Mouse (Mus musculus): ENCODE data around the gene Vps53. TPM values are rescaled to one million over a fixed set of nuclear protein-coding genes. Genes with fewer than 3 reads are reported as not detected.
"Not testable (repeated sequence)": the region's sequence is repeated elsewhere in the genome, so short reads cannot be mapped to it uniquely, and the experiment has no call there.

Gene Vps53
- total and polyA plus RNA-seq, 3 experiments: 16.4 to 25.1 (median 24.3) TPM

GRCm38 (mm10) chr11:76216049-76216540 lies 36.6 kb upstream of the Vps53 start:
- no peaks in the 10 kb centered on the region; the same call in none of the 2 replicates for H3K4me1 ChIP-seq (ENCODE audit: control insufficient read depth, insufficient read depth, low read length)
- no peak for DNase-seq
- intact Hi-C loops (cut with DNase I): loop anchor here (2.0 to 5.0 kb wide), 2 partner anchors 13 to 134 kb away; no protein-coding TSS in a partner anchor
- 97% methylated on average over 5 of the region's 5 CpGs for WGBS
- no peaks in the 10 kb centered on the region for H3K36me3 ChIP-seq (ENCODE audit: control insufficient read depth, insufficient read depth, low read length)
- H3K4me3 ChIP-seq: no peak overlapping the region
- no peak overlapping the region for H3K9ac ChIP-seq (ENCODE audit: low read depth, low read length)
- H3K27me3 ChIP-seq (ENCODE audit: control insufficient read depth, insufficient read depth, low read length): no peaks in the 10 kb centered on the region
- no peak for TF ChIP-seq POLR2A (IDR thresholded peaks at IDR 0.05; ENCODE audit: insufficient read depth, low read depth, low read length)
- no peak for TF ChIP-seq CTCF (IDR thresholded peaks at IDR 0.05)
- no peak for TF ChIP-seq EP300 (IDR thresholded peaks at IDR 0.05; ENCODE audit: insufficient read depth, low read depth, low read length)
- H3K27ac ChIP-seq: peak overlapping the region; percentile 29
- no peaks in the 10 kb centered on the region for H3K79me2 ChIP-seq (replicated peaks; ENCODE audit: control insufficient read depth, insufficient read depth, low read length)

- no peak for DNase-seq
- TF ChIP-seq EP300 (IDR thresholded peaks at IDR 0.05; ENCODE audit: insufficient read depth, low read depth, low read length): no peak
- TF ChIP-seq POLR2A (IDR thresholded peaks at IDR 0.05; ENCODE audit: insufficient read depth, low read depth, low read length): no peak
- TF ChIP-seq CTCF (IDR thresholded peaks at IDR 0.05): no peak
- H3K36me3 ChIP-seq (ENCODE audit: control insufficient read depth, insufficient read depth, low read length): no peaks in the 10 kb centered on the region
- no peaks in the 10 kb centered on the region; the same call in none of the 2 replicates for H3K4me1 ChIP-seq (ENCODE audit: control insufficient read depth, insufficient read depth, low read length)
- H3K79me2 ChIP-seq (replicated peaks; ENCODE audit: control insufficient read depth, insufficient read depth, low read length): no peaks in the 10 kb centered on the region
- H3K9ac ChIP-seq (ENCODE audit: low read depth, low read length): no peak overlapping the region
- H3K4me3 ChIP-seq: no peak overlapping the region
- no peak overlapping the region for H3K27ac ChIP-seq
- WGBS: 84% methylated on average over 2 of the region's 2 CpGs
- no peaks in the 10 kb centered on the region for H3K27me3 ChIP-seq (ENCODE audit: control insufficient read depth, insufficient read depth, low read length)
- intact Hi-C loops (cut with DNase I): loop anchor here (5.0 kb wide), 1 partner anchor 133 kb away; no protein-coding TSS in a partner anchor
Measured at GRCm38 (mm10) chr11:76215011-76215410, 35.6 kb upstream of the Vps53 start.

- no peaks in the 10 kb centered on the region for H3K79me2 ChIP-seq (replicated peaks; ENCODE audit: control insufficient read depth, insufficient read depth, low read length)
- H3K4me1 ChIP-seq (ENCODE audit: control insufficient read depth, insufficient read depth, low read length): no peaks in the 10 kb centered on the region; the same call in none of the 2 replicates
- TF ChIP-seq EP300 (IDR thresholded peaks at IDR 0.05; ENCODE audit: insufficient read depth, low read depth, low read length) (no peak), CTCF (IDR thresholded peaks at IDR 0.05) (no peak), POLR2A (IDR thresholded peaks at IDR 0.05; ENCODE audit: insufficient read depth, low read depth, low read length) (no peak)
- no peak for DNase-seq
- no peak overlapping the region for H3K4me3 ChIP-seq
- no peak overlapping the region for H3K27ac ChIP-seq
- no peak overlapping the region for H3K9ac ChIP-seq (ENCODE audit: low read depth, low read length)
- 70% methylated on average over 5 of the region's 5 CpGs for WGBS
- intact Hi-C loops (cut with DNase I): no loop called here
- no peaks in the 10 kb centered on the region for H3K27me3 ChIP-seq (ENCODE audit: control insufficient read depth, insufficient read depth, low read length)
- no peaks in the 10 kb centered on the region for H3K36me3 ChIP-seq (ENCODE audit: control insufficient read depth, insufficient read depth, low read length)
Measured at GRCm38 (mm10) chr11:76213841-76214240, 34.4 kb upstream of the Vps53 start.

GRCm38 (mm10) chr11:76211595-76211994 lies 32.1 kb upstream of the Vps53 start:
- 68% methylated on average over 6 of the region's 6 CpGs for WGBS
- H3K4me3 ChIP-seq; DNase-seq; H3K36me3 ChIP-seq (ENCODE audit: control insufficient read depth, insufficient read depth, low read length); H3K4me1 ChIP-seq (ENCODE audit: control insufficient read depth, insufficient read depth, low read length); H3K27me3 ChIP-seq (ENCODE audit: control insufficient read depth, insufficient read depth, low read length); H3K27ac ChIP-seq; intact Hi-C loops (cut with DNase I); H3K79me2 ChIP-seq (replicated peaks; ENCODE audit: control insufficient read depth, insufficient read depth, low read length); H3K9ac ChIP-seq (ENCODE audit: low read depth, low read length): not testable (repeated sequence)

GRCm38 (mm10) chr11:76210228-76210985 lies 31.0 kb upstream of the Vps53 start:
- TF ChIP-seq POLR2A (IDR thresholded peaks at IDR 0.05; ENCODE audit: insufficient read depth, low read depth, low read length) (no peak), EP300 (IDR thresholded peaks at IDR 0.05; ENCODE audit: insufficient read depth, low read depth, low read length) (no peak)
- intact Hi-C loops (cut with DNase I): no loop called here
- DNase-seq: no peak
- Histone ChIP-seq H3K27me3 (ENCODE audit: control insufficient read depth, insufficient read depth, low read length) (no peaks in the 10 kb centered on the region), H3K79me2 (replicated peaks; ENCODE audit: control insufficient read depth, insufficient read depth, low read length) (no peaks in the 10 kb centered on the region), H3K4me1 (ENCODE audit: control insufficient read depth, insufficient read depth, low read length) (no peaks in the 10 kb centered on the region; the same call in 1 of the 2 replicates), H3K36me3 (ENCODE audit: control insufficient read depth, insufficient read depth, low read length) (peaks cover 2% of the 10 kb centered on the region; the same call in 1 of the 2 replicates), H3K4me3 (no peak overlapping the region), H3K9ac (ENCODE audit: low read depth, low read length) (no peak overlapping the region), H3K27ac (no peak overlapping the region)
- WGBS: 74% methylated on average over 13 of the region's 13 CpGs

- H3K36me3 ChIP-seq (ENCODE audit: control insufficient read depth, insufficient read depth, low read length): peaks cover 2% of the 10 kb centered on the region; the same call in 1 of the 2 replicates
- no peak for DNase-seq
- H3K9ac ChIP-seq (ENCODE audit: low read depth, low read length): no peak overlapping the region
- WGBS: 43% methylated on average over 5 of the region's 5 CpGs
- TF ChIP-seq CTCF (IDR thresholded peaks at IDR 0.05) (no peak), EP300 (IDR thresholded peaks at IDR 0.05; ENCODE audit: insufficient read depth, low read depth, low read length) (no peak), POLR2A (IDR thresholded peaks at IDR 0.05; ENCODE audit: insufficient read depth, low read depth, low read length) (no peak)
- H3K79me2 ChIP-seq (replicated peaks; ENCODE audit: control insufficient read depth, insufficient read depth, low read length): no peaks in the 10 kb centered on the region
- H3K4me1 ChIP-seq (ENCODE audit: control insufficient read depth, insufficient read depth, low read length): no peaks in the 10 kb centered on the region; the same call in 1 of the 2 replicates
- no peaks in the 10 kb centered on the region for H3K27me3 ChIP-seq (ENCODE audit: control insufficient read depth, insufficient read depth, low read length)
- intact Hi-C loops (cut with DNase I): no loop called here
- no peak overlapping the region for H3K27ac ChIP-seq
- H3K4me3 ChIP-seq: no peak overlapping the region
Measured at GRCm38 (mm10) chr11:76206793-76207192, 27.3 kb upstream of the Vps53 start.

Data from heart, adult 2 months (tissue).